Mouse (Mus musculus) cerebellum, adult 11-12 months (tissue): ENCODE measurements around the gene Nup160.

Experiments used
- DNase-seq: peaks from one replicate; pipeline ENCODE4 v3.0.0; 2022

Nup160 gene

DNA sequence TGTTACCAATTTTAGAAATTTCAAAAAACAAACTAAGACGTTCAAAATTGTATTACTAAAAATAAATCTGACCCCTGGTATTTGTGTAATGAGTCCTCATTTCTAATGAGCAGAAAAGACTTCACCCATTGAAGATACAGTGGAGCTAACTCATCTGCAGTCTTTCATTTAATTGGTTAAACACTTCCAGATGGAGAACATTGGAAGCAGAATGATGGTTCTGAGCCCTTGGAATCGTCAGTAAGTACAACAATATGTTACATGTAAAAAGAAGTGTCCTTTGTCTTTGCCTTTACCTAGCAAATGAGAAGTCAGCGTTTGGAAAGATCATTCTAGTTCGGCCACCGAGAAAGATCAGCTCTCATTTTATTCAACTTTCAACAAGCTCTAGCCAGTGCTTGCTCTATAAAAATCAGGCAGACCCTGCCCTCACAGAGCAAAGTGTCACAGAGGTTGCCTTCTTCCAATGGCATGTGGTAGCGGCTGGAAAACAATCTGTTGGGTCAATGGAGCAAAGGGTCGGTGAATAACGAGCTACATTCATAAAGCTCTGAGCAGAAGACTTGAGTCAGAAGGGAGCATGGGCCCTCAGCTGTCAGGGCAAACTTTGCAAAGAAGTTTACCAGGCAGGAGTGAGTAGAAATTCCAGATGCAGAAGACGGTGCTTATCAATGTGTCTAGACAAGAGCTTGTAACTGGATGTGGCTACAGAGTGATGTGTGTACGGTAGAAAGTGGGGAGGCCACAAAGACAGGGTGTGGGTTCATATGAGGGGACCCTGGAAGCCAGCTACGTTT lies 10.2 kb upstream of the Nup160 start:
- no peak for DNase-seq

DNA sequence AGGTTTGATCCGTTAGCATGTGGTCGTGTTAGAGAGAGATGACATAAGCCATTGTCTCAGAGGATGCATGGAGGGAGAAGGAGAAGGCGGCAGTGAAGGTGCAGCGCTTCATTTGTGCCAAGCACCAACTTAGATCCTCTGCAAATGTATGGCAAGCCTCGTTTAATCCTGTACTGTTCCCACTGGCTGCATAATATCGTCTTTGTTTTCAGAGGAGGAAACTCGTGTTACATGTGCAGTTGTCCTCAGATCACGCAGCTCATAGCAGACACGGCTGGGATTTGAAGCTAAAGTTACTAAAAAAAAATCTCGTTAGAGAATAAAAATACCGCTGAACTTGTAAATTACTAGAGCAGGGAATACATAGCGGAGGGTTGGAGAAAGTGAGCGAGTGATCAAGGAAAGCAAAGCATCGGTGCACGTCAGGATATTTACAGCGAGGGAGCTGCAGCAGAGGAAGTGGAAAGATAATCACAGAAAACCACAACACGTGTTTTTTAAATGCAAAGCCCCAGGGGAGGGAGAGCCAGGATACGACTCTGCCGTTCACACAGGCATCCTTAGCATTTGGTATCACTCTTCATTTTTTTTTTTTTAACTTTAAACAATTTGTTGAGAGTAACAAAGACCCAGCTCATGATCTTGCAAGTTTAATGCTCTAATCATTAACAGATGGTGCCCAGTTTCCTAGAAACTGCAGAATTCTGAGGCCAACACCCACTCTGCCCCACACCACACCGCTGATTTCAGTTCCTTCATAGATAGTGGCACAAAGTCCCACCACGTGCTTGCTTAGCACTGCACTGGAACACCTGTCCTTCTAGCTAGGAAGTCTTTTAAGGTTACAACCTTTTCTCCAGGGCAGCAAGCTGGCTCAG lies 9.4 kb upstream of the Nup160 start:
- no peak for DNase-seq

DNA sequence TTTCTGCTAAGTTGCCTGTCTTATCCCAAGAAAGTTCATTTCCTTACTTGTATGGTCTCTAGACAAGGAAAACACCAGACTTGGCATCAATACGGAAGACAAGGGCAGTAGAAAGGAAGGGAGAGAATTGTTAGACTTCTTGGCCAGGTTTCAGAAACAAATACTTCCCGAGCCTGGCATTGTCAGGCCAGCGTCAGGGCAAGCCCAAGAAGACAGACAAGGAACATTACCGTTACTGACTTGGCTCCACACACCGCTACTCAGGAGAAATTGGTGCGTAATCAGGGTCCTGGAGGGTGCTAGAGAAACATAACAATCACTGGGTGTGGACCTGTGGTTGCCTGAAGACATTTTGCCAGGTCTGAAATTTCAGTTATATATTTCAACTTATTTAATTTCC lies 6.7 kb upstream of the Nup160 start:
- no peak for DNase-seq

DNA sequence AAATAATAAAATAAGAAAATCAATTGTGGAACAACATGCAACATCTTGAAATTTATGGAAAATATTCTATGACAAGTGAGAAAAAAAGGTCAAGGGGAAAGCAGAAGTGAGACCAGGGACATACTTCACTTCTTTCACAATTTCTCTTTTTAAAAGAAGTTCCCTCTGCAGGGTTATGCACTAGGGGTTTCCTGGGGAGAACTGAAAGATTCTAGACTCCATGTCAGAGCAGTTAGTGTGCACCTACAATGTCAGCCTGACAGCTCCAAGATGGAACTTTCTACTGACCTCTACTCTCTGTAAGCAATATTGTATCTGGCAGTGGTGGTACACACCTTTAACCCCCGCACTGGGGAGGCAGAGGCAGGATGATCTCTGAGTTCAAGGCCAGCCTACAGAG lies 3.7 kb upstream of the Nup160 start:
- DNase-seq, result no peak

DNA sequence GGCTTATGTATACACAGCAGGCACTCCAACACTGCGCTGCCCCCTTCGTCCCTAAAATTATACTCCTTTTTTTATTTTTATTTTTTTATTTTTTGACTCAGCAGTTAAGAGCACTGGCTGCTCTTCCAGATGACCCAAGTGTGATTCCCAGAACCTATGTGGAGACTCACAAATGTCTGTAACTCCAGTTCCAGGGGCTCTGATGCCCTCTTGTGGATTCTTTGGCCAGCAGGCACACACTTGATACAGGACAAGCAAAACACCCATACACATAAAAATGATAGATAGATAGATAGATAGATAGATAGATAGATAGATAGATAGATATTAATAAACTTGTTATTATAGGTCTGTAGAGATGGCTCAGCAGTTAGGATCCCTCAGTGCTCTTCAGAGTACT lies 2.5 kb upstream of the Nup160 start:
- no peak for DNase-seq

DNA sequence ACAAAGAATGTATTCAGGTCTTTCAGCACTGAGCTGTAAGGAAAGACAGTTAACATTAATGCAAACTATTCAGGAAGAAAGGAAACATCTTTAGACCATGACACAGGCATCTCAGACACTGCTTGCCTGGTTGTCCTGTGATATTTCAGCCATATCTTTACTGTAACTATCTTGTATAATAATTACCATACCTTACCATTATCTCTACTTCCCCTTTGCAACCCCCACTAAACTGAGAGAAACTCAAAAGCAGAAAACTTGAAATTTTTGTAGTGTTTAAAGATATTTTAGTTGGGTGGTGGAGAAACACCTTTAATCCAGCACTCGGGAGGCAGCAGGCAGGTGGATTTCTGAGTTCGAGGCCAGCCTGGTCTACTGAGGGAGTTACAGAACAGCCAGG lies 1.5 kb upstream of the Nup160 start:
- no peak for DNase-seq

DNA sequence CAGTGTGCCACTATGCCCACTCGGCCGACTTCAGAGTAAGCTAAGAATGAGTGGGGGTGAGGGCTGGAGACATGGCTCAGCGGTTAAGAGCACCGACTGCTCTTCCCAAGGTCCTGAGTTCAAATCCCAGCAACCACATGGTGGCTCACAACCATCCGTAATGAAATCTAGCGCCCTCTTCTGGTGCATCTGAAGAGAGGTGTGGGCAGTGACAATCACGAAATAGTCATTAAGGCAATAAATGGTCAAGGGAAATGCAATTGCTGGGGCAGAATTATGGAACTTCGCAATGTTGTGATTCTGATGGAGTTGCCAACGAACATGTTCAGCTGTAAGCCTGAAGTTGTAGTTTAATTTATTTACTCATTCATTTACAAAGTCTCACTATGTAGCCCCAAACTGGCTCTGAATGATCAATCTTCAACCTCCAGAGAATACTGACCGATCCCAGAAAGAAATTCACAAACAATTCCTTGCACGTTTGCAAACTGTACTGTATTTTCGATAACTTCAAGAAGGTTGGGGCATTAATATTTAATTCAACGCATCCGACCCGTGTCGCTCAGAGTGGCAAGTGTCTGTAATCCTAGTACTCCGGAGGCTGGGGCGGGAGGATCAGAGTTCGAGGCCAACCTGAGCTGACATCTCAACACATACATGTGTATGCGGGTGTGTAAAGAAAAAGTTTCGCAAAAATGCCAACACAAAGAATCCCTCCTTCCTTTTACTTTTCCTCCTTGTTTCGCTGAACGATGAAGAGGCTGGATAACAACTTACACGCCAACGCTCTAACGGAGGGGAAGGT lies 1.4 kb downstream of the Nup160 start:
- DNase-seq, result peak; percentile 11

DNA sequence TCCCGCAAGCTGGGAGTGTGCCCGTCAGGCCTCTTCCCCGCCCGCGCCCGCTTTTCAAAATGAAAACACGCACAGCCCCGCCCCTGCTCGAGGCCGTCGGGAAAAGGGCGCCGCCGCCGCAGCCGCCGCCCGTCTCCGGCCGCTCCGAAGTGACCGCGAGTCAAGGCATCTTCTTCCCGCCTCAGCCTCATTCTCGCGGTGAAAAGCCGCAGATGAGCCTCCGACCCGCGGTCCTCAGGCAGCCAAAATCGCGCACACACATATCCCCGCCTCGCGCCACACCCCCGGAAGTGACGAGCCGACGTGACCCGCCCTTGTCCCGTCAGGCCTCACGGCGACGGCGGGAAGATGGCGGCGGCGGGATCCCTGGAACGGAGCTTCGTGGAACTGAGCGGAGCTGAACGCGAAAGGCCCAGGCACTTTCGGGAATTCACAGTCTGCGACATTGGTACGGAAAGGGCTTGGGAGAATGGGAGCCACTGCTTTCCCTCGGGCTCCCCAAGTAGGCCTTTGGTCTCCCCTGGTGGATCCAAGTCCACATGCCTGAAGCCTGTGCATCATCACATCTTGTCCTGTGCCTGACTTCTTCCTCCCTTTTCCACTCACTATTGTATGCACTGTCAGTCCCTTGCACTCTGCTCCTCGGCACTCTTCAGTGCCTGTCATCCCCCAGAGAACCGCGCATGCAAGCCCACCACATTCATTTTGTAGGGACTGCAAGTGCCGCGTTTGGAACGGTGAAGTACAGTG lies 2.2 kb downstream of the Nup160 start:
- peak; percentile 85 for DNase-seq

DNA sequence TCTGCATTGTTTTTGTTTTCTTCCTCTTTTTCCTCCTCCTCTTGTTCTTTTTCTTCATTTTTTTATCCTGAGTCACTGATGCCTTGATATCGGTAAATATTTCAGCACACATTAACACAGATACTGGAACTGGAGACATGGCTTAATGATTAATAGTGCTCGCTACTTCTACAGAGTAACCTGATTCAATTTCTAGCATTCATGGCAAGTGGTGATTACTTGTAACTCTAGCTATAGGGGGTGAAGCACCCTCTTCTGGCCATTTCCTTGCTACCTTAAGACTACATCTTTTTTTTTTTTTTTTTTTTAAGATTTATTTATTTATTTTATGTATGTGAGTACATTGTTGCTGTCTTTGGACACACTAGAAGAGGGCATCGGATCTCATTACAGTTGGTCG lies 23.9 kb downstream of the Nup160 start:
- DNase-seq, result no peak

DNA sequence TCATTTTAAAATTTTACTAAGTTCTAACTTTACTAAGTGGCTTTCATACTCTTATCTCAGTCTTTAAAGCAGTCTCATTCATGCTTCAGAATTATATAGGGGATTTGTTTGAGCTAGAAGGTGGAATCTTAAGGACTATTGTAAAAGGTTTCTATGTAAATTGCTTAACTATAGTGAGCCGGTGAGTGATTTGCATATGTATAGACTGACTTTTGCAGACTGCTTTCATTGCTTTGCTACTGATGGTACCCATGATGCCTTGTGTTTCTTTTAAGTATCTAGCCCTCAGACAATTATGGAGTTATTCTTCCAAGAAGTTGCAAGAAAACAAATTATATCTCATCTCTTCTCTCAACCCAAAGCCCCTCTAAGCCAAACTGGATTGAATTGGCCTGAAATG lies 31.5 kb downstream of the Nup160 start:
- DNase-seq, result no peak

DNA sequence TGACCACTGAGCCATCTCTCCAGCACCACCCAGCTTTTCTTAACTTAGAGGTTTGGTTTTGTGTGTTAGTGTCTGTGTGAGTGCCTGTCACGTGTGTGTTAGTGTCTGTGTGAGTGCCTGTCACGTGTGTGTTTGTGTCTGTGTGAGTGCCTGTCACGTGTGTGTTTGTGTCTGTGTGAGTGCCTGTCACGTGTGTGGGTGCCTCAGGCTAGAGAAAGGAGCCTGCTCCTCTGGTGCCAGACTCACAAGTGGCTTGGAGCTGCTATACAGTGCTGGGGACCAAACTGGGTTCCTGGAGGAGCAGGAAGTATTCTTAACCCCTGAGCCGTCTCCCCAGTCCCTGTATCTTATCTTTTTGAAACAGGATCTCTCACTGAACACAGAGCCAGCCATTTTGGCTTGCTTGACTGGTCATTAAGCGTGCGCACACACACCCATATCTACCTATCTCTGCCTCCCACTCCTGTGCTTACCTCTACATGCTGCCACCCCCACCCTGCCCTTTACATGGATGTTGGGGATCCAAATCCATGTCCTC lies 38.6 kb downstream of the Nup160 start:
- DNase-seq, result no peak

DNA sequence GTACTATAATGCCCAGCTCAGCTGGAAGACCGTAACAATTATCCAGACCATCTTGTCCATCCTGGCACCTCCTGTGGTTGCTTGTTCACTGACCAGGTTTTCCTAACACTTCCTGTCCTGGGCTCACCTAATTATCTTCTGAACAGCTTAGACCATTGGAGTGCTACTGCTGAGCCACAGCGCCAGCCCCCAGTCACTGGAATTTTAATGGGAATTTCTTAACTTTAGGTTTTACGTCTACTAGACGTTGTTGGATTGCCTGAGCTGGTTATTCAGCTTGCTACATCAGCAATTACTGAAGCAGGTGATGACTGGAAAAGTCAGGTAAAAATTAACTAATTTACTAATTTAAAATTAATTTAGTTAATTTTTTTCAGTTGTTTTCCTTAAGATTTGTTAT lies 40.4 kb downstream of the Nup160 start:
- no peak for DNase-seq

DNA sequence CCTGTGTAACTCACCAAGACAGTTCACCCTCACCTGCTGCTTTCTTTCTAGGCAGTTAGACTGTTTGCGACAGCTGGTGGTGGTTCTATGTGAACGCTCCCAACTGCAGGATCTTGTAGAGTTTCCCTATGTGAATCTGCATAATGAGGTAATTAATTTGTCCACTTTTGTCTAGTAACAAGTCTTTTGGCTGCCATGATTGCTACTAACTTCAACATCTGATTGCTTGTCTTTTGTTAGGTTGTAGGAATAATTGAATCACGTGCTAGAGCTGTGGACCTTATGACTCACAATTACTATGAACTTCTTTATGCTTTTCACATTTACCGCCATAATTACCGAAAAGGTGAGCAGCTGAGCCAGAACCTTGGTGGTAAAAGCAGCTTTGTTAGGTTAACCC lies 40.9 kb downstream of the Nup160 start:
- DNase-seq, result no peak

DNA sequence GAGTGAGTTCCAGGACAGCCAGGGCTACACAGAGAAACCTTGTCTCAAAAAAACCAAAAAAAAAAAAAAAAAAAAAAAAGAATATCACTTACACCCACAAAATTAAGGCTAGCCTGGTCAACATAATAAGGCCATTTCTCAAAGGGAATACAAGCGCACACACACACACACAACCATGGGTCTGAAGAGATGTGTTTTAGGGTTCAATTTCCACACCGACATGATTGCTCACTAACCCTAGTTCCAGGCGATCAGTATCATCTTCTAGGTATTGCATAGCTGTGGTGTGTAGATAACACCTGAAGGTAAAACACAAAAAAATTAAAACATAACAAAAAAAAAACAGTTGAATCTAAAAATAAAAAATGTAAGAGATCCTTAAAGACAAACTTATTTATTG lies 49.8 kb downstream of the Nup160 start:
- DNase-seq, result no peak

DNA sequence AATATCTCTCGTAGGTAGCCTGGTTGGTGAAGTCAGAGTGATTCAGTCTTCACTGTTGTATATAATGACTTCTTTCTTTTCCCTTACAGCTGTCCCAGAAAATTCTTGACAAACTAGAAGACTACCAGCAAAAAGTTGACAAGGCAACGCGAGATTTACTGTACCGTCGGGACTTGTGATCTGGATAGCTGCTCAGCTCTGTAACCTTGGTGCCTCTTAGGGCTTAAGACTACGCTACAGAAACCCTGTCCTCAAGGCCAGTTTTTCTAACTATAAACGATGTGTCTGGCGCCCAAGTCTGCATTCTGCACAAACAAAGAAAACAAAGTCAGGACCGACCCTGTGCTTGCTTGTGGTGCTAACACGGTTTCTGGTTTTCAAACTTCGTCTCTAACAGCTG lies 58.3 kb downstream of the Nup160 start:
- DNase-seq, result no peak

DNA sequence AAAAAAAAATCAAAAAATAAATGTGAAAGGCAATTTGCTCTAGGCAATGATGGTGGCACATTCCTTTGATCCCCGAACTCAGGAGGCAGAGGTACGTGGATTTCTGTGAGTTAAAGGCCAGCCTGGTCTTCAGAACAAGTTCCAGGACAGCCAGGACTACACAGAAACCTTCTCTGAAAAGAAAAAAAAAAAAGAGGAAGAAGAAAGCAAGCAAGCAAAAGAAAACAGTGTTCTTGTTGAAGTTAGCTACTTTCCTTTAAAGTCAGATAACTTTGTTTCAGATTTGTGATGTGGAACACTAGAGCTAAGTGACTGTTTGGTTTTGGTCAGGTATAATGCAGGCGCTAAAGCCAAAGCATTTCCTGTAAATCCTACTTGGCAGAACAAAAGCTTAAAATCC lies 61.8 kb downstream of the Nup160 start:
- no peak for DNase-seq

DNA sequence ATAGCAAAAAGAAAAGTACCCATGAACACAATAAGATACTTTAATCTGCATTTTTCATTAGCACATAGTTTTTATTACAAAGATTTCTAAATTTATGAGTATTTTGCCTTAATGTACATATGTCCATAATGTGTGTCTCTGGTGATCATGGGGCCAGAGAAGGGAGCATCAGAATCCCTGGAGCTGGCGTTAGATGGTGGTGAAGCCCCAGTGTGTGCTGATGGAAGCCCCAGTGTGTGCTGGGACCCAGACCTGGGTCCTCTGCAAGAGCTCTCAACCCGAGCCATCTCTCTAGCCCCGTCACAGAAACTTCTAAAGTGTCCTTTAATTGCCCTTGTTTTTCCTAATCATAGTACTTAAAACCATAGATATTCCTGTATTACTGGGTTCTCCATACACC lies 62.3 kb downstream of the Nup160 start:
- DNase-seq, result no peak

DNA sequence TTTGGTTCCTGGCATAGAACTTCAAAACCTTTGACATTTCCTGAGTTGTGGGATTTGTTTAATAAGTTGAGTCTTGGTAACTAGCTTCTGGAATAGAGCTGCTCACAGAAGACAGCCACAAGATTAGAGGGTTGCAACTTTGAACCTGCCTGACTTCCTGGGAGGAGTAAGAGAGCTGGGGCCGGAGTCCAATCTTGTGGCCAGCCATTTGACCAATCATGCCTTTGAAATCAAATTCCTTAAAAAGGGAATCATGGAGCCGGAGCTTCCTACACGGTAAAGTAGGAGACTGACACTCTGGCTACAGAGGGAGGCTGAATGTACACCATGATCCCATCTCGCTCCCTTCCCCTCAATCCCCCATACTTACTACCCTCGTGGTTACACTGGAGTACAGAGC lies 62.9 kb downstream of the Nup160 start:
- DNase-seq, result no peak

DNA sequence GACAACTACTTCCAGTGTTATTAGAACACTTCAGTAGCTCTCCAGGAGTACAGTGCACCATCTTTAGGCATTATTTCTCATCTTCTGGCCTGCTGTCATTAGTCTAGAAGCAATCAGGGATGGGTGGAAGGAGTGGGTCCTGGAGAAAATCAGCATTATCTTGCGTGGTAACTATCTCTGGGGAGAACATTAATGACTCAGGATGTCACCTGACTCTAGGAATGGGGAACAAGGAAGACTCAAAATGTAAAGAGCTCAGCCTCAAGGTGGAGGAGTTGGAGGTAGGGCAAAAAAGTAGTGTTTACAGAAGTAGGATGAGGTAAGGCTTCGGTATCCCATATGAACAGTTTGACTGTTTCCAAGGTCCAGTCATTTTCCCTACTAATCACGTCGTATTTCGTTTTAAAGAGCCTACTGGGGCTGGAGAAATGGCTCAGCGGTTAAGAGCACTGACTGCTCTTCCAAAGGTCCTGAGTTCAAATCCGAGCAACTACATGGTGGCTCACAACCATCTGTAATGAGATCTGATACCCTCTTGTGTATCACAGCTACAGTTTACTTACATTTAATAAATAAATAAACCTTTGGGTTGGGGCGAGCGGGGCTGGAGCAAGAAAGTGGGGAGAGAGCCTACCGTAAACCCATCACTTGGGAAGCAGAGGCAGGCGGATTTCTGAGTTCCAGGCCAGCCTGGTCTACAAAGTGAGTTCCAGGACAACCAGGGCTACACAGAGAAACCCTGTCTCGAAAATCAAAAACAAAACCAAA lies 67.5 kb downstream of the Nup160 start:
- peak; percentile 56 for DNase-seq

DNA sequence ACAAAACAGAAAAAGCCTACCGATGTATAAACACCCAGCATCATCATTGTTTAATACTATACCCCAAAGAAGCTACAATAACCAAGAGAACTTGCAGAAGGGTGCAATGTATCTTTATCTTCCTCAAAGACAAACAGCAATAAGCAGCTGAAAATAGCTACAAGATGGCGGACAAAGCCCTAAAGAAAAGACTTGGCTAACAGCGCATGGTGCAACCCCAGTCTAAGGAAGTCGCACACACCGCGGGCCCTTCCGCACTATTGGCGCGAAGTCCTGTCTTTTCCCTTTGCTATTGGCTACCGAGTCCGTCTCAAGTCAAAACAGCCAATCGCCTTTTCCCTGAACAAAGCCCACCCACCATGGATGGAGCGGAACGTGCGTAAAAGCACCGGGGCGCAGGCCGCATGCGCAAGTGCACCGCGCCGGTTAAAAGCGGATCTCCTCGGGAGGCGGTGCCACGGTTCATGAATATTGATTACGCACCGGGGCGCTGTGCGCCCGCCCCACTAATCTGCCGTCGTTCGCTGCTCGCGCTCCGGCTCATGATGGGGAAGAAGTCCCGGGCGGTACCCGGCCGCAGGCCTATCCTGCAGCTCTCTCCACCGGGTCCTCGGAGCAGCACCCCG lies 68.2 kb downstream of the Nup160 start, which contains the start of gene Fnbp4:
TSS of gene Fnbp4 (plus strand) at position 318 of the 626 bp plus-strand sequence.
- DNase-seq, result peak; percentile 99
